ENCODE assay signal across 9 mouse cellular contexts in genomic region chr11:106302634-106303033, GRCm38 (mm10). TPM values are rescaled to one million over a fixed set of nuclear protein-coding genes. Genes with fewer than 3 reads are reported as not detected.
A peak's percentile ranks its signal among the peaks of the same experiment; 100 is the strongest.
DNase-seq lines count a peak whose midpoint lies in the region; ATAC-seq and TF ChIP-seq lines count a peak whose summit lies in the region.
"Had no signal": no experiment of that assay in that cellular context is flagged by ENCODE, and none has a peak within 500 bp of the region (broad histone marks: within the 10 kb centered on the region; RNA-seq: fewer than 3 reads in every experiment).

No protein-coding gene starts in this region.

- peak; percentile 45 to 75 for DNase-seq in adrenal gland, adult (ENCODE audit: inconsistent age in 2 of 2, low spot score in 1 of 2)
- no peak for DNase-seq in adrenal gland, adult 8-10 months
- DNase-seq in midbrain, embryonic 14.5 days, result peak; percentile 72
- peak; percentile 49 for DNase-seq in c-Kit-negative CD71-positive TER-119-positive erythroid progenitor cells, embryonic 14.5 days (ENCODE audit: low read depth, low spot score)
- DNase-seq in forelimb bud, embryonic 11.5 days (ENCODE audit: low read depth, low spot score), result peak; percentile 80
- DNase-seq in limb, embryonic 14.5 days (ENCODE audit: low spot score), result peak; percentile 65
- DNase-seq in retina, postnatal 1 day, result peak; percentile 84

- H3K36me3 ChIP-seq in midbrain, embryonic 14.5 days (ENCODE audit: control insufficient read depth, insufficient read depth, low read length), result no peaks in the 10 kb centered on the region
- no peaks in the 10 kb centered on the region for H3K36me3 ChIP-seq in midbrain, embryonic 15.5 days (replicated peaks)
- H3K36me3 ChIP-seq in limb, embryonic 14.5 days (ENCODE audit: control insufficient read depth, insufficient read depth, low read length), result no peaks in the 10 kb centered on the region
- H3K36me3 ChIP-seq: lung, embryonic 15.5 days had no signal

- no peaks in the 10 kb centered on the region for H3K27me3 ChIP-seq in midbrain, embryonic 14.5 days (ENCODE audit: control insufficient read depth, insufficient read depth, low read length)
- H3K27me3 ChIP-seq in midbrain, embryonic 15.5 days (replicated peaks), result no peaks in the 10 kb centered on the region
- no peaks in the 10 kb centered on the region for H3K27me3 ChIP-seq in limb, embryonic 14.5 days (ENCODE audit: control insufficient read depth, insufficient read depth, low read length)
- H3K27me3 ChIP-seq: lung, embryonic 15.5 days had no signal

- 16% methylated on average over 2 of the region's 2 CpGs for WGBS in midbrain, embryonic 14.5 days
- WGBS in midbrain, embryonic 15.5 days, result 31% methylated on average over 2 of the region's 2 CpGs
- 9% methylated on average over 2 of the region's 2 CpGs for WGBS in limb, embryonic 14.5 days

- H3K27ac ChIP-seq in midbrain, embryonic 14.5 days (replicated peaks; ENCODE audit: low read depth, low read length), result no peak overlapping the region
- H3K27ac ChIP-seq in midbrain, embryonic 15.5 days, result no peak overlapping the region
- H3K27ac ChIP-seq in limb, embryonic 14.5 days (replicated peaks; ENCODE audit: low read depth, low read length), result no peak overlapping the region
- H3K27ac ChIP-seq: lung, embryonic 15.5 days had no signal

- H3K4me2 ChIP-seq in midbrain, embryonic 14.5 days (ENCODE audit: low read length), result no peak overlapping the region
- no peak overlapping the region for H3K4me2 ChIP-seq in midbrain, embryonic 15.5 days
- H3K4me2 ChIP-seq in limb, embryonic 14.5 days (replicated peaks; ENCODE audit: low read depth, low read length, severe bottlenecking), result no peak overlapping the region
- H3K4me2 ChIP-seq: lung, embryonic 15.5 days had no signal

- no peak for ATAC-seq in midbrain, embryonic 14.5 days (ENCODE audit: low FRiP score, low TSS enrichment)
- no peak for ATAC-seq in midbrain, embryonic 15.5 days (replicated peaks)
- no peak for ATAC-seq in limb, embryonic 14.5 days (ENCODE audit: low FRiP score, low read depth)

- H3K4me3 ChIP-seq in midbrain, embryonic 14.5 days (replicated peaks; ENCODE audit: low read depth, low read length), result no peak overlapping the region
- no peak overlapping the region for H3K4me3 ChIP-seq in midbrain, embryonic 15.5 days
- no peak overlapping the region for H3K4me3 ChIP-seq in limb, embryonic 14.5 days (replicated peaks; ENCODE audit: low read length)
- H3K4me3 ChIP-seq: lung, embryonic 15.5 days had no signal

- no peak for TF ChIP-seq POLR2A in limb, embryonic 14.5 days (IDR thresholded peaks at IDR 0.05; ENCODE audit: borderline replicate concordance, extremely low read depth, insufficient read depth, insufficient read length)

- no peaks in the 10 kb centered on the region for H3K4me1 ChIP-seq in midbrain, embryonic 14.5 days (ENCODE audit: control insufficient read depth, insufficient read depth, low read length)
- no peaks in the 10 kb centered on the region for H3K4me1 ChIP-seq in midbrain, embryonic 15.5 days
- H3K4me1 ChIP-seq in limb, embryonic 14.5 days (ENCODE audit: control insufficient read depth, insufficient read depth, low read length), result no peaks in the 10 kb centered on the region
- H3K4me1 ChIP-seq: lung, embryonic 15.5 days had no signal

- no peaks in the 10 kb centered on the region for H3K9me3 ChIP-seq in midbrain, embryonic 14.5 days (ENCODE audit: control insufficient read depth, low read length)
- no peaks in the 10 kb centered on the region for H3K9me3 ChIP-seq in midbrain, embryonic 15.5 days
- no peaks in the 10 kb centered on the region for H3K9me3 ChIP-seq in limb, embryonic 14.5 days (ENCODE audit: control insufficient read depth, low read length)
- H3K9me3 ChIP-seq: lung, embryonic 15.5 days had no signal

- H3K9ac ChIP-seq in midbrain, embryonic 14.5 days (replicated peaks; ENCODE audit: low read length), result no peak overlapping the region
- no peak overlapping the region for H3K9ac ChIP-seq in midbrain, embryonic 15.5 days
- no peak overlapping the region for H3K9ac ChIP-seq in limb, embryonic 14.5 days (ENCODE audit: low read depth, low read length, severe bottlenecking)
- H3K9ac ChIP-seq: lung, embryonic 15.5 days had no signal

RNA-seq across cellular contexts. Expression of gene Gh, which starts 1.0 kb away (rescaled TPM):
- total RNA-seq in adrenal gland, adult 8-10 months (2022), result not detected
- polyA plus RNA-seq in midbrain, embryonic 14.5 days (2014; fragmentation: Nextera tagmentation; extraction: Ambion mirVana), result not detected in 2 replicates
- polyA plus RNA-seq in midbrain, embryonic 15.5 days (2015; fragmentation: Nextera tagmentation; extraction: Ambion mirVana), result not detected in 2 replicates
- polyA plus RNA-seq in limb, embryonic 14.5 days (2012; rRNA removed), result not detected in 2 replicates
- not detected in 2 replicates for polyA plus RNA-seq in limb, embryonic 14.5 days (2014; fragmentation: Nextera tagmentation; extraction: Ambion mirVana)
- polyA plus RNA-seq: lung, embryonic 15.5 days had no signal

RNA-seq across cellular contexts. Expression of gene Cd79b, which starts 11.9 kb away (rescaled TPM):
- 1 to 10 TPM; 1.2 to 2.3 (median 1.6) TPM for total RNA-seq in adrenal gland, adult 8-10 months (2022)
- polyA plus RNA-seq in midbrain, embryonic 14.5 days (2014; fragmentation: Nextera tagmentation; extraction: Ambion mirVana), result 0.43 and 0.59 TPM in 2 replicates
- 1.1 and 1.4 TPM in 2 replicates for polyA plus RNA-seq in midbrain, embryonic 15.5 days (2015; fragmentation: Nextera tagmentation; extraction: Ambion mirVana)
- 2.6 and 2.7 TPM in 2 replicates for polyA plus RNA-seq in limb, embryonic 14.5 days (2012; rRNA removed)
- polyA plus RNA-seq in limb, embryonic 14.5 days (2014; fragmentation: Nextera tagmentation; extraction: Ambion mirVana), result 3.0 and 5.0 TPM in 2 replicates

RNA-seq across cellular contexts. Expression of gene Tcam1, which starts 26.2 kb away (rescaled TPM):
- total RNA-seq in adrenal gland, adult 8-10 months (2022), result under 1 TPM in 3 of 4 experiments, not detected in 1; 0.15 to 0.19 (median 0.17) TPM
- polyA plus RNA-seq in midbrain, embryonic 14.5 days (2014; fragmentation: Nextera tagmentation; extraction: Ambion mirVana), result 0.09 and 0.12 TPM in 2 replicates
- polyA plus RNA-seq in midbrain, embryonic 15.5 days (2015; fragmentation: Nextera tagmentation; extraction: Ambion mirVana), result 0.12 and 0.20 TPM in 2 replicates
- polyA plus RNA-seq in limb, embryonic 14.5 days (2012; rRNA removed), result 0.78 and 1.0 TPM in 2 replicates
- polyA plus RNA-seq in limb, embryonic 14.5 days (2014; fragmentation: Nextera tagmentation; extraction: Ambion mirVana), result 0.22 and 0.66 TPM in 2 replicates

RNA-seq across cellular contexts. Expression of gene Smarcd2, which starts 29.9 kb away (rescaled TPM):
- total RNA-seq in adrenal gland, adult 8-10 months (2022), result 10 to 100 TPM; 74.0 to 91.9 (median 85.8) TPM
- 10.0 and 14.0 TPM in 2 replicates for polyA plus RNA-seq in midbrain, embryonic 14.5 days (2014; fragmentation: Nextera tagmentation; extraction: Ambion mirVana)
- polyA plus RNA-seq in midbrain, embryonic 15.5 days (2015; fragmentation: Nextera tagmentation; extraction: Ambion mirVana), result 10.9 and 11.5 TPM in 2 replicates
- polyA plus RNA-seq in limb, embryonic 14.5 days (2012; rRNA removed), result 184 and 203 TPM in 2 replicates
- 114 and 130 TPM in 2 replicates for polyA plus RNA-seq in limb, embryonic 14.5 days (2014; fragmentation: Nextera tagmentation; extraction: Ambion mirVana)

RNA-seq across cellular contexts. Expression of gene Psmc5, which starts 46.7 kb away (rescaled TPM):
- total RNA-seq in adrenal gland, adult 8-10 months (2022), result 100 to 1,000 TPM; 151 to 166 (median 154) TPM
- polyA plus RNA-seq in midbrain, embryonic 14.5 days (2014; fragmentation: Nextera tagmentation; extraction: Ambion mirVana), result 265 and 286 TPM in 2 replicates
- 297 and 300 TPM in 2 replicates for polyA plus RNA-seq in midbrain, embryonic 15.5 days (2015; fragmentation: Nextera tagmentation; extraction: Ambion mirVana)
- polyA plus RNA-seq in limb, embryonic 14.5 days (2012; rRNA removed), result 123 and 186 TPM in 2 replicates
- 244 and 253 TPM in 2 replicates for polyA plus RNA-seq in limb, embryonic 14.5 days (2014; fragmentation: Nextera tagmentation; extraction: Ambion mirVana)
